Mouse (Mus musculus) neutrophil, adult 59 days (primary cell): ENCODE data around the gene Stkld1. TPM values are rescaled to one million over a fixed set of nuclear protein-coding genes. Genes with fewer than 3 reads are reported as not detected.

Experiments
- total RNA-seq, 2 experiments: library from RNA; stranded (reverse); gene quantifications; 1 replicate in 1 of 2; 2 replicates in 1 of 2; pipeline ENCODE4 v1.2.4; 2023

Stkld1 gene
- total RNA-seq = not detected

GRCm38 (mm10) chr2:26933304-26934055, at the start of gene Stkld1, which contains the start of gene Surf4:
Gene Stkld1 (plus strand): TSS chr2:26934047.
Gene Surf4 (minus strand): TSS chr2:26933928.

GRCm38 (mm10) chr2:26902467-26903220, 31.2 kb upstream of the Stkld1 start, which contains the start of gene Surf6:
Gene Surf6 (minus strand): TSS chr2:26902879.

DNA sequence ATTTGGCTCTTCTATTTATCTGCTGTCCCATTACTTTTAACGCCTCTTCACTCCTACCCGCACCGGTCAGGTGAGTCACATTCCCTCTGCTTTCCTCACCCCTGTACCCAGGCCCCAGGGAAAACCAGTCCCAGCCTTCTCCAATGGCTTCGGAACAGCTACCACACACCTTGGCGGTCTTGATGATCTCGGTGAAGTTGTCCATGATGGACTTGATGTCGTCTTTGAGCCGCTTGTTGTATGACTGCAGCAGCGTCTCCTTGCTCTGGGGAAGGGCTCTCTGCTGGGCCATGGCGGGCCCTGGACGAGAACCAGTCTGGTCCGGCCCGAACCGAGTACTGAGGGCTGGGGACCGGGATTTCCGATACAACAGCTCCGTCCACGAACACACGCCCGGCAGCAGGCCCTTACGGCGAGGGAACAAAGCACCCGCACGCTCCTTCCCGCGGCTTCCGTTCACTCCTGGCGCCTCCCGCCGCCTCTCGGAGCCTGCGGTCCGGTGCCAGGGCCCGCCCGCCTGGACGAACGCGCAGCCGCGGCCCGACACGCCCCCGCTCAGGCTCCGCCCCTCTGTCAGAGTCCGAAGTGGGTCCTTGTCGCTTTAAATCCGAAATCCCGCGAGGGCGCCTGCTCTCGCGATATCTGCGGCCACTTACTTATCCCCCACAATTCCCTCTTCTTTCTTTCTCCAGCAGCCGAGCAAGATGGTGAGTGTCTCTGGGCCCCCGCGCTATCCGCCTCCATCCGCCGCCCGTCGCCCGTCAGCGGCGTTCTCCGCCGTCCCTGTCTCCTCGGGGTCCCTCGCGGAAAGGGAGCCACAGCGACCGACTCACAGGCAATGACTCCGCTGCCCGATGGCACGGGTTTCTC, 23.5 kb upstream of the Stkld1 start, which contains the start of the genes Med22 and Rpl7a:
TSS of gene Med22 (minus strand) at position 554 of the 870 bp plus-strand sequence.
TSS of gene Rpl7a (plus strand) at position 641 of the 870 bp plus-strand sequence.

GRCm38 (mm10) chr2:26915927-26916728, 17.7 kb upstream of the Stkld1 start, which contains the start of the genes Surf2 and Surf1:
Gene Surf2 (plus strand): TSS chr2:26916367.
Gene Surf1 (minus strand): TSS chr2:26916530.

DNA sequence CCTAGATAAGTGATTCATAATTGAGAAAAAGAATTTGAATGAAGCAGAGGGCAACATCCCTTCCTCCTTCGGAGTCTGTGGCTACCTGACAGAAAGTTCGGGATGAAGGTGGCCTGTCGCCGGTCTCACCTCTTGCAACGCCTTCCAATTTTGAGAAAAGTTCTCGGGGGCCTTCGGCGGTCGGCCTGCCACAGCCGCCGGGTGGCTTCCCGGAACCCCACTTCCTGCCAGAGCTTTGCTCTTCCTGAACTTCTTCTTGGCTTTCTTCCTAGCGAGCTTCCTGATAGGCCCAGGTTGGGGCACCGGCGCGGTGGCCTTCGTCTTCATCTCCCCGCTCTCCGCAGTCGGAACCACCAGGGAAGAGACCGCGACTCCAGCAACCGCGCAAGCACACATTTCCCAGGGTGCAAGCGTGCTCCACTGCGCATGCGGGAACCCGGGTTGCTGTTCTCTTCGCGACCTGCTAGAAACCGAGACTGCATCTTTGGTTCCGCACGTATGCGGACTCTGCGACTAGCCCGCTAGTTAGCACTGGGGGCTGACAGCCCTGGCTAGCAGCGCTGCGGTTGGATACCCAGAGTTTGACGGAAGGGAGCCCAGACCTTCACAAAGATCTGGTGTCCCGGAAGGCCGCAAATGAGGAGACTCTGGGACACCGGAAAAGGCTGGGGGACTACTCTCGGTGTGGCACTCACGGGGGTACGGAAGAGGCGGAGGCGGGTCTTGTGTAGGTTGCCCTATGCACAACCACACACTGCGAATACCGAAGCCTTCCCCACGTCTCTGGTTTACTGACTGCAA, 30.3 kb downstream of the Stkld1 start, which contains the start of gene Rexo4:
TSS of gene Rexo4 (minus strand) at position 464 of the 801 bp plus-strand sequence.

GRCm38 (mm10) chr2:26973116-26973515, 39.3 kb downstream of the Stkld1 start, which contains the start of gene Adamts13:
Gene Adamts13 (plus strand): TSS chr2:26973416.

Other genes with a start within 250 kb of the Stkld1 start
- gene Abo, start 69.1 kb upstream of the Stkld1 start, total RNA-seq = not detected
- gene Surf6, start 31.2 kb upstream of the Stkld1 start, total RNA-seq = 10 to 100 TPM; 15.8 to 19.1 TPM
- 10 to 100 TPM; 22.3 to 25.3 TPM for gene Med22, start 23.4 kb upstream of the Stkld1 start, total RNA-seq
- gene Rpl7a, start 23.3 kb upstream of the Stkld1 start, total RNA-seq = 100 to 1,000 TPM; 351 to 391 TPM
- 10 to 100 TPM; 12.3 to 15.2 TPM for gene Surf2, start 17.7 kb upstream of the Stkld1 start, total RNA-seq
- gene Surf1, start 17.5 kb upstream of the Stkld1 start, total RNA-seq = 10 to 100 TPM; 44.7 to 49.2 TPM
- 100 to 1,000 TPM in 1 of 2 experiments, 10 to 100 TPM in 1; 93.0 to 109 TPM for gene Surf4, start 119 bp upstream of the Stkld1 start, total RNA-seq
- gene Rexo4, start 30.3 kb downstream of the Stkld1 start, total RNA-seq = 10 to 100 TPM; 23.1 to 23.8 TPM
- gene Adamts13, start 39.4 kb downstream of the Stkld1 start, total RNA-seq = not detected
- gene Cacfd1, start 75.9 kb downstream of the Stkld1 start, total RNA-seq = 10 to 100 TPM in 1 of 2 experiments, 1 to 10 TPM in 1; 9.1 to 15.3 TPM
- gene Slc2a6, start 94.0 kb downstream of the Stkld1 start, total RNA-seq = 10 to 100 TPM; 78.7 to 96.5 TPM
- not detected for gene Mymk, start 138.1 kb downstream of the Stkld1 start, total RNA-seq
- gene Adamtsl2, start 145.3 kb downstream of the Stkld1 start, total RNA-seq = not detected
- gene Fam163b, start 208.4 kb downstream of the Stkld1 start, total RNA-seq = not detected
- gene Dbh, start 231.2 kb downstream of the Stkld1 start, total RNA-seq = not detected